Mouse (Mus musculus) intestine, embryonic 16.5 days (tissue): ENCODE data around the gene Svs2. TPM values are rescaled to one million over a fixed set of nuclear protein-coding genes. Genes with fewer than 3 reads are reported as not detected.

Experiments
- polyA plus RNA-seq: library from polyadenylated mRNA; unstranded; fragments of >200 nt; fragmentation: Nextera tagmentation; extraction: Ambion mirVana; gene quantifications from 2 replicates; pipeline ENCODE4 v1.2.1, GENCODE M21; 2015

Gene Svs2
- polyA plus RNA-seq, 1 experiment from 2014 or later, result not detected

Other genes starting within 250 kb of the Svs2 start
- gene Ywhab, start 243.5 kb downstream of the Svs2 start, polyA plus RNA-seq, result 233 and 238 TPM in 2 replicates
- 0.89 and 1.5 TPM in 2 replicates for gene Pabpc1l, start 213.0 kb downstream of the Svs2 start, polyA plus RNA-seq
- gene Stk4, start 168.1 kb downstream of the Svs2 start, polyA plus RNA-seq, result 18.1 and 18.4 TPM in 2 replicates
- gene Tomm34, start 167.3 kb downstream of the Svs2 start, polyA plus RNA-seq, result 55.6 and 57.5 TPM in 2 replicates
- 0.22 and 0.45 TPM in 2 replicates for gene Kcns1, start 67.4 kb downstream of the Svs2 start, polyA plus RNA-seq
- not detected in 2 replicates for gene Wfdc5, start 55.7 kb downstream of the Svs2 start, polyA plus RNA-seq
- gene Wfdc12, start 47.9 kb downstream of the Svs2 start, polyA plus RNA-seq, result not detected in 2 replicates
- gene Wfdc15a, start 38.3 kb downstream of the Svs2 start, polyA plus RNA-seq, result not detected in 2 replicates
- 19.6 and 23.4 TPM in 2 replicates for gene Wfdc15b, start 16.8 kb downstream of the Svs2 start, polyA plus RNA-seq
- not detected in 2 replicates for gene Svs3b, start 18.2 kb upstream of the Svs2 start, polyA plus RNA-seq
- gene Svs4, start 40.0 kb upstream of the Svs2 start, polyA plus RNA-seq, result not detected in 2 replicates
- not detected in 2 replicates for gene Svs3a, start 50.8 kb upstream of the Svs2 start, polyA plus RNA-seq
- gene Svs6, start 78.3 kb upstream of the Svs2 start, polyA plus RNA-seq, result not detected in 2 replicates
- not detected in 2 replicates for gene Svs5, start 94.3 kb upstream of the Svs2 start, polyA plus RNA-seq
- gene Slpi, start 150.6 kb upstream of the Svs2 start, polyA plus RNA-seq, result 2.3 and 2.7 TPM in 2 replicates
- gene Rbpjl, start 164.7 kb upstream of the Svs2 start, polyA plus RNA-seq, result 25.1 and 25.4 TPM in 2 replicates
- gene Matn4, start 166.7 kb upstream of the Svs2 start, polyA plus RNA-seq, result 8.3 and 9.0 TPM in 2 replicates
- gene Sdc4, start 205.4 kb upstream of the Svs2 start, polyA plus RNA-seq, result 130 and 138 TPM in 2 replicates
- gene Sys1, start 218.5 kb upstream of the Svs2 start, polyA plus RNA-seq, result 54.0 and 56.4 TPM in 2 replicates
- 9.8 and 11.9 TPM in 2 replicates for gene Gm20458, start 222.5 kb upstream of the Svs2 start, polyA plus RNA-seq
- not detected in 2 replicates for gene Trp53tg5, start 235.3 kb upstream of the Svs2 start, polyA plus RNA-seq
- gene Dbndd2, start 247.6 kb upstream of the Svs2 start, polyA plus RNA-seq, result 16.0 and 16.4 TPM in 2 replicates